Mouse (Mus musculus) cerebellum, adult 2 months (tissue): ENCODE results near the gene Phospho1.

ENCODE experiments used
- CTCF ChIP-seq: fragments of 200-500 bp; IDR thresholded peaks from 2 replicates; pipeline ENCODE4 v1.5.1; 2011; ENCODE audit warnings: low read depth, mild to moderate bottlenecking, control low read depth, low read length, moderate library complexity, borderline replicate concordance; ENCODE audit not compliant: insufficient read depth
- POLR2A ChIP-seq: fragments of 200-500 bp; IDR thresholded peaks from 2 replicates; pipeline ENCODE4 v1.6.1; 2011; ENCODE audit warnings: low read length, control low read depth, borderline replicate concordance; ENCODE audit not compliant: insufficient read depth

- TF ChIP-seq POLR2A, result no peak
- no peak for TF ChIP-seq CTCF
Observed at GRCm38 (mm10) chr11:95831641-95832040, 7.3 kb downstream of the Phospho1 start.
